Mouse (Mus musculus) thymus, postnatal 10 days (tissue): Measurements from ENCODE around the gene Slc12a8.

ENCODE experiments used
- DNase-seq, 2 experiments: peaks; one replicate each; pipeline ENCODE4 v3.0.0; 2021; ENCODE audit warnings: low spot score in 2 of 2

Gene Slc12a8

DNA sequence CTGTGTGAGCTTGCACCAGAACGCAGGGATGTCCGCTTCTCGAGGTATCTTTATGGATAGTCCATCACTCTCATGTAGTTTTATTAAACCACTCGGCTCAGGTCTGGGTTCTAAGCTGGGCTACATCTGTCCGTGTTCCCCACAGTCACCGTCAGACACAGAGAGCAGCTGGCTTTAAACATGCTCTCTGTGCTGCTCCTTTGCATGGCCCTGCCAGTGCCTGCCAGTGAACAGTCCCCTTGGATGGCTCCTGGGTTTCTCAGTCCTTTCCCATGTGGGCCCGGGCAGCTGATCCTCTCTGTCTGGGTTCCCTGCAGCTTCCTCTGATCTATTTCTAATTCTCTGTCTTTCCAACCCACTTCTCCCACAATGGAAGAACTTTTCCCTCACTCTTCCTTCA lies 93.3 kb downstream of the Slc12a8 start:
- no peak for DNase-seq

DNA sequence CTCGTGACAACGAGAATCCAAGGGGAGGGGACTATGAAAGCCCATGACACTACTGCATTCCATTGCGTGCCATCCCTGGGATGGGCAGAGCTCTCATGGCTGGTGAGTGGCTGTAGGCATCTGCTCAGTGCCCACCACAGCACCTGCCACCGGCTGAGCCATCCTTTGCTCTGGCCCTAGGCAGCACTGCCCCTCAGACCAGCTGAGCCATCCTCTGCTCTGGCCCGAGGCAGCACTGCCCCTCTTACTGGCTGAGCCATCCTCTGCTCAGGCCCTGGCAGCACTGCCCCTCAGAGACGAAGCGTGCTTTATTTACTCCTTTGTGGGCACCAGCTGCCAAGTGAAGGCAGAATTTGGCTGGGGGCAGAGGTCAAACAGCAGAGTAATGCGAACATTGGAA lies 94.2 kb downstream of the Slc12a8 start:
- DNase-seq, result no peak

DNA sequence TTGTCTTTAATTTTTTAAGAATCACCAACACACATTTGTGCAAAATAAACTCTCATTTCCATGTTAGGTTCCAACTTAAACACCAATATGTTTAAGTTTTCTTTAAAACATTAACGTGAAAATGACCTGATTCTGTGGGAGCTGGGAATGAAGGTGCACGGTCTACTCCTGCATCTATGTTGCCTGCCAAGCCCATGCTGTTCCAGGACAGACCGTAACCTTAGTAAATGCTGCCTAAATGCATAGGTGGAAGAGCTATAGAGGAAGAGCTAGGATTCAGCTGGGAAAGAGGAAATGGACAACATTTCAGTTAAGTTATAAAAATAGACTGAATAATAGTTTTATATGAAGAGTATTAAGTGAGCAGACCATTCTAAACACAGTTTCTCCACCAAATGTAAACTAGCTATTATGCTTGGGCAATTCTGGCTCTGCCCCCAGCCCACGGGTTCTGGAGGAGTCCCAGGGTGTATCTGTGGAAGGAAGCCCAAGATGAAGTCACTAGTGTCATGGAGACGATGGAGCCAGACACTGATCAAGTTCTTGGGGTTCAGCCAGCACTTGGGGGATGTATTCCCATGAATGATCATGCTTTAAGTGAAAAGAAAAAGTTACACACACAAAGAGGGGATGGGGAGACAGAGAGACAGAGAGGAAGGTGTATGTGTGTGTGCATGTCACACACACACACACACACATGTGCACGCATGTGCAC lies 95.1 kb downstream of the Slc12a8 start:
- DNase-seq, result no peak

DNA sequence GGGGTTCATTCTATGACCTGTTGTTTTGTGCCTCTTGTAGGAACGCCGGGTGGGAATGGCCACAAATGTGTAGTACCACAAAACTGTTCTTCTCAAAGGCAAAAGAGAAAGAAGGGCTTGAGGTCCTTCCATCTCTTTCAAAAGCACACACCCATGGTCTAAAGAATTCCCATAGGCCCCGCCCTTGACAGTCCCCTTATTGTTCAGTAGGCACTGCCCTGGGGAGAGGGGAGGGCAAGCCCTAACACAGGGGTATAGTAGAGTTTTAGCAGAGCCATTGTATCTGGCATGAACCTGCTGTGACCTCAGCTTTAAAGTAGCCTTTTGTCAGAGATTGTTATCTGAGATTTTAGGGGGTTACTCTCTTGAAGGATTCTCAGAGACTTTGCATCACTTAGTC lies 98.9 kb downstream of the Slc12a8 start:
- DNase-seq, result no peak

DNA sequence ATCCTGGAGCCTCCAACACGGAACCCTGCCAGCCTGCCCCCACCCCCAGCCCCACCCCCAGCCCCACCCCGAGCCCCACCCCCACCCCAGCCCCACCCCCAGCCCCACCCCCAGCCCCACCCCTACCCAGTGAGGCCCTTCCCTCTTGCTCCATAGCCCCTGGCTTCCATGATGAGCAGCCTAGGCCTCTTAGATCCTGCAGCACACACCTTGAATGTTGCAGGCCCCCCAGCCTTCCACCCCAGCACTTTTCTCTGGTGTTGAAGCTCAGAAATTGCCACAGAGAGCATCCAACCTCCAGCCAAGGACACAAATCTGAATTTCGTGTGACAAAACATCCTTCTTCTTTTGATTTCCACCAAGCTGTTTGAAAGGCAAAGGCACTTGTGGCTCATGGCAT lies 104.7 kb downstream of the Slc12a8 start:
- no peak for DNase-seq

DNA sequence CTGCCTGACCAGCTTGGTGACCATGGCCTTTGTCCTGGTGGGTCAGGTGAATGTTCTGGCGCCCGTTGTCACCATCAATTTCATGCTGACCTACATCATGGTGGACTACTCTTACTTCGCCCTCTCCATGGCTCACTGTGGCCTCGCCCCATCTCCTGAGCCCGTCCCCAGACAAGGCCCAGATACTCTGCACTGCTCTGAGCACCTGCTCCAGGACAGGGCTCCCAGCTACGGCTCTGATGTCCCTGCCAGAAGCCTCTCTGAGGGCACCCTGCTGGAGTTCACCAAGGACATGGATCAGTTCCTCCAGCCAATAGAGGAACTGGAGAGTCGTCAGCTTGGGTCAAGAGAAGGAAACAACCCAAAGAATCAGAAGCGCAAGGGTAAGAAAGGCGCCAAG lies 107.5 kb downstream of the Slc12a8 start:
- no peak for DNase-seq

DNA sequence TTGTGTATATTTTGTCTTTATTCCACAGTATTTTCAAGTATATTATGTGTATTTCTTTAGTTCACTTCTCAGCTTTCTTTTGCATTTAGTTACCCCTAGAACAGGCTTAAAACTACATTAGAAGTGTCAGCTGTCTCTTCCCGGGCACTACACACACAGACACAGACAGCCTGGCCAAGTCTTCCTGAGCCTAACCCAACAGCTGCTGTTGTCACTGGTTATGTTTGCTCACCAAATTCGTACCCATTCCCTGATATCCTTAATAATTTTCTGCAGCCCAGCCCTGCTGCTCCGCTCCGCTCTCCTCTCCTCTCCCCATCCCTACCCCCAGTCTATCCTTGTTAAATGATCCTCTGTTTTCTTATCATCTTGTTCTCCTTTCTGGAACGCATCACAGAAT lies 112.4 kb downstream of the Slc12a8 start:
- DNase-seq, result no peak

DNA sequence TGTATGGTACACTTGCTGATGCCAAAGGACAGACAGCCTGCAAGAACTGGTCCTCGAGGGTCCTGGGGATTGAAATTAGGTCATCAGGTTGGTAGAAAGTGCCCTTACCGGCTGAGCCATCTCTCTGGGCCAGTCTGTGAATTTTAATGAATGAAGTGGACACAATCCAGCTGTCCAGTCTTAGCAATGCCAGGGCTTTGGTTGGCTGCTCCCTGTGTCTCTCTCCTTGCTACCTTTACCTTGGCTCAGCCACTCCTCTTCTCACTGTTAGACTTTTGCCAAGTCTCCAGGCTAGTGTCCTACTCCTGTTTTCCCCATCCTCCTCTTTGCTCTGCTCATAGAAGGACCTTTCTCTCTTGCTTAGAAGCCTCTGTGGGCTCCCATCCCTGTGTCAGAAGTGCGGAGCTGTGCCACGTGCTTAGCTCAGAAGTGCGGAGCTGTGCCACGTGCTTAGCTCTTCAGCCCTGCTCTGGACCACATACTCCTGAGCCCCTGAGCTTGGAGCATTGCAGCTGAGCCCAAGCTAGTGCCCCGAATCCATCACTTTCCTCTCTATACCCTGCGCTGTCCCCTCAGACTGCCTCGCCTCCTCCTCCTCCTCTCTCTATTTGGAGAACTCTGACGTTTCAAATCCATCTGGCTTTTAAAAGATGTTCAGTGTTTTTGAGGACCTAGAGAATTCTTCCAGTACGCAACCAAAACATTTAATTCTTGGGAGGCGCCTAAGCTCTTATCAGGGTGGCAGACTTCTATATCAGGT lies 118.9 kb downstream of the Slc12a8 start:
- DNase-seq, result no peak

DNA sequence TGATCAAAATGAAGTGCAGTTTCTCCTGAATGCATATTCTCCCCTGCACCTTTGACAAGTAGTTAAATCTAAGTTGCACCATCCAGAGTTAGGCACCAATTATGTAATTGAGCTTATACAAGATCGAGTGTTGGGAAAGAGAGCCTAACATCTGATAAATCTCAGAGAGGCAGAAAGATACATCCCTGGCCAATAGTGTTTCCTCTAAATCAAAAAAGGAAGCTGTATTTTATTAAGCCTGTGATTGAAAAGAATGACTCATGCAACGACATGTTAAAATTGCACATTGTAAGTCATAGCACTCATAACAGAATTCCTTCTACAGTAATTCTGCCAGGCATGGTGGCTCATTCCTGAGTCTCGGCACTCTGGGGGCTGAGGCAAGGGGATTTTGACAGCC lies 124.7 kb downstream of the Slc12a8 start:
- DNase-seq, result no peak

DNA sequence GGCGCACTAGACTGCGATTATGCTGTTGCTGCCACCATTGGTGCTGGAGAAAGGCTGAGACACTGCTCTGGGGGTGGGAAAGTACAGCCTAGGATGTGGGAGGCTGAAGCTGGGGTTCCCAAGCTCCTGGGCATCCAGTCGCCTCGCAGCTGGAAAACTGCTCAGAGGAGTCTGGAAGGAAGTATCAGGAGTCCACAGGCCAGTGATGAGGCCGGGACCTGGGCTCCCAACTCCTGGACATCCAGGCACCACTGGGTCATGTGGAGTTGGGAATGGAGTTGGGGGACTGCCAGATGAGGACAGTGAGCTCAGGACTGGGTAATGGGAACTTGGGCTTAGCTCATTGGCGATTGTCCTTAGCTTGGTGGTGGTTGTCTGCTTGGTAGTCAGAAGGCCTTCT lies 136.0 kb downstream of the Slc12a8 start:
- DNase-seq, result no peak

DNA sequence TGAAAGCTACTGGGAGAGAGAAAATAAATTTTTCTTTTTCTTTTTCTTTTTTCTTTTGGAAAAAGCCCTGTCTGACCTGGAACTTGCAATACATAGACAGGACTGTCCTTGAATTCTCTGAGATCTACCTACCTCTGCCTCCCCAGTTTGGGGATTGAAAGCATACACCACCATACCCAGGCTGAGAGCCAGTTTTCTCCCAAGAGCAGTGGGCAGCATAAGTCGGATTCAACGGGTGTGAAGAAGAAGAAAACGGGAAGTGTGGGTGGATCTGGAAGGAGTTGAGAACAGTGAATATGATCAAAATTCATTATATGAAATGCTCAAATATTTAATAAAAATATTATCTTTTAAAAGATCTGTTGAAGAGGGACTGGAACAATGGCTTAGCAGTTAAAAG lies 138.3 kb downstream of the Slc12a8 start:
- no peak for DNase-seq

DNA sequence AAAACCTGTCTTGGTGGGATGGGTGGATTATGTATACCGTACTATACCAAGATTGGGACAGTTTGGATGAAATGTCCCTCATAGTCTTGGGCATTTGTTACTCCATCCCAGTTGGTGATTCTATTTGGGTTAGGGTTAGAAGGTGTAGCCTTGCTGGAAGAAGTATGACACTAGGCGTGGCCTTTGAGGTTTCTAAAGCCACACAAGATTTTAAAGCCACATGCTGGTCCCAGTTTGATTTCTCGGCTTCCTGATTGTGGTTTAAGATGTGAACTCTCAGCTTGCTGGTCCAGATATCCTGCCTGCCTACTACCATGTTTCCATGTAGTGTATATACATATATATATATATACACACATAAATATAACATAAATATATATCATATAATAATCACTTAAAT lies 140.1 kb downstream of the Slc12a8 start:
- no peak for DNase-seq

DNA sequence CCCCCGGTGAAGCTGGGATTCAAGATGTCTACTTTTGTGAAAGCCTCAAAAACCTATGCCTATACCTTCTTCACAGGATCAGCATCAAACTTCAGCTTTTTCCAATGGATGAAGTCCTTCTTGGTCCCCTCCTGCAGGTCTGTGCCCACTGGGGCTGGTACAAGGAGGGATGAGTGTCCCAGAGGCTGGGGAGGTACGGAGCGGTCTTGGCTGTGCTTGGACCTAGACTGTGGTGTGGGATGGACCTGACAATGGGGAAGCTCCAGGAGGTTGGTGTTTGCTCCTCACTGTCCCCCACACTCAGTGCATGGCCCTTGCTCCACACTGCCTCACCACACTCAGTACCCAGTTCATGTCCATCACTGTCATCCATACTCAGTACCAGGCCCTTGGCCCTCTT lies 141.0 kb downstream of the Slc12a8 start:
- DNase-seq, result no peak

DNA sequence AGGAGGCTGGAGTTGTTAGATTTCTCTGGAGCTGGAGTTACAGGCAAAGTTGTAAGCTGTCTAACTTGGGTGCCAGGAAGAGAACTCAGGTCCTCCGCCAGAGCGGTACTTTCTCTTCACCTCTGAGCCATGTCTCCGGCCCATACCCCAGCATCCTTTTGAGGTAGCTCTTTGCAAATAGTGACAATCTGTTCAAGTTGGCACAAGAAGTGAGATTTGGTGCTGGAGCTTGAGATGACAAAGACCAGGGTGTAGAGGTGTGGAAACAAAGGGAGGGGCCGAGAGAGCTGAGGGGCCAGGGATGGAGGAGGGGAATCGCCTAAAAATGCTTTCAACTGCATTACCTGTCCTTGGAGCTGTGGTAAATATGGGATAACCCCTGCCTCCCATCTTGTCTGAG lies 142.4 kb downstream of the Slc12a8 start:
- no peak for DNase-seq

DNA sequence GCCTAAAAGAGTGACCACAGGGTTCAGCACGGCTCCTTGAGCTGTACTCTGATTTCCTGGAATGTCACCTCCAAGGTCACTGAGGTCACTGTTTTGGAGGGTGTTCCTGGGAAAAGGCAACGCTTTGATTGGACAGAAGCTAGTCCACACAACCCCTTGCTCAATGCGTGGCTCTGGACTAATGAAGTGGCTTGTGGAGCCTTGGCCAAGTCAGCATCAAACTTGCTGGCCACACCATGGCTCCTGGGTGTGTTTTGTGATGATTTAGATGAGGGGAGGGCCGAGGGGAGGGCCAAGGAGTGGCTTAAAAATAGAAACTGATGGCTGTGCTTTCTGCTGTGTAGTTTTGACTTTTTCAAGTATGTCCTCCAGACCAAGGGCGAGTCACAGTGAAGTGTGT lies 143.0 kb downstream of the Slc12a8 start:
- no peak for DNase-seq

DNA sequence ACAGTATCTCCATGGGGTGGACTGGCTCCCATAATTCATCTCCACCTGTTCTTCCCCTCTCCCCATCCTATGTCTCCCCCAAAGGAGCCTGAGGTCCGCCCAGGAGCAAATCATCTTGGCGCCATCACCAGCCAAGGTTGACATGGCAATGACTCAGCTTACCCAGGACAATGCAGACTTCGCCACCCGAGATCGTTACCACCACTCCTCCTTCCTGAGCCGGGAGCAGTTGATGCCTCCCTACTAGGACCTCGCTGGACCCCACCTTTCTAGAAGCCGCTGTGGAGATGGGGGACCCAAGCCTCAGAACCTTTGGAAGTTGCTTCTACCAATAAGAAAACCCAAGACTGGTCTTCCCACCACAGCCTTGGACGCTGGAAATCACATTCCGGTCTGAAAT lies 145.7 kb downstream of the Slc12a8 start:
- no peak for DNase-seq

DNA sequence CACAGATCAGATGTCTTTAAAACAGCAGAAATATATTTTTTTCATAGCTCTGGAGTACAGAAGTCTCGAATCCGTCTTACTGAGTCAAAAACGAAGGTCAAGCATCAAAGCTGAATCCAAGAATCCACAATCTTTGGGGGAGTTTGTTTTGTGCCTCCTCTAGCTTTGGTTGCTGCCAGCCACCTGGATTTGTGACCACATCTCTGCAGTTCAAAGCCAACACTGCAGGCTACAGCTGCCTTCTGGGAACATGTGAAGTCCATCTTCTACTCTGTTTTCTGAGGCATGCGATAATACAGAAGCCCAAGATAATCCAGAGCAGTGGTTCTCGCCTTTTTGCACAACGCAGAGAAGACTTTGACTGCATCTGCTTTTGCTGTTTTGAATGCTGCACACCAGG lies 149.1 kb downstream of the Slc12a8 start:
- DNase-seq, result no peak

DNA sequence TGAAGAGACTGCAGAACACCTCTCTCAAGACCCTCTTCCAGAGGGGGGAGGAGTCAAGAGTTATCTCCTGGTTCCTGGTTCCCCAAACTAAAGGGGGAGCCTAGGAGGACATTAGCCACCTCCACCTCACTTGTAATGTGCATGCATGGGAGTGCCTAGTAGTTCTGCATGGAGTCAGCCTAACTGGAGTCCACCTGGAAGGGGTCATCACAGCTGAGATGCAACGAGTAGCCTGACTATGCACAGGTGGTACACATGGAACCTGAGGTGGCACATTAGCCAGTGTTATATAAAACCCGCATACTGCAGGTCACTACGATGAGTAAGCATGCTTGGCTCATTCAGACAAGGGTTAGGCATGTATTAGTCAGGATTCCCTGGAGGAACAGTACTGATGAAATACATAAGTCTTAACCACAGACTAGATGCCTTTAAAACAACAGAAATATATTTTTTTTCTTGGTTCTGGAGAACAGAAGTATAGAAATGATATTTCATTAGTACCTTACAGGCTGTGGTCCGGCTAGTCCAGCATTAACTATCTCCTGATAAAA lies 149.9 kb downstream of the Slc12a8 start:
- no peak for DNase-seq

DNA sequence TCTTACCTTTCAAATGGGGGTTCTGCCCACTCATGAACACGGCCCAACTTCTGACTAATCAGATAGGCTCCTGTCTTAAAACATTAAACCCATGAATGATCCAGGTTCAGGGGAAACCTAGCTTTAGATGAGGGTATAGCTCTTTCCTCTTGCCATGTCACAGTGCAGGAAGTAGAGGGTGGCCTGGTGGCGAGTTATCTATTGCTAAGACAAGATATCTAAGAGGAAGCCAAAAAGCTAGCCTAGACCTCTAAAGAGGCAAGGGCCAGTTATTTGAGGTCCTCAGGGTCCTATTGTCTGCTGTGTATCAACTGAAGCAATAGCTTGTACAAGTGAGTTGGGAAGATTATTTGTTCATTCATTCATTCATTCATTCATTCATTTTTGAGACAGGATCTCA lies 151.3 kb downstream of the Slc12a8 start:
- no peak for DNase-seq

DNA sequence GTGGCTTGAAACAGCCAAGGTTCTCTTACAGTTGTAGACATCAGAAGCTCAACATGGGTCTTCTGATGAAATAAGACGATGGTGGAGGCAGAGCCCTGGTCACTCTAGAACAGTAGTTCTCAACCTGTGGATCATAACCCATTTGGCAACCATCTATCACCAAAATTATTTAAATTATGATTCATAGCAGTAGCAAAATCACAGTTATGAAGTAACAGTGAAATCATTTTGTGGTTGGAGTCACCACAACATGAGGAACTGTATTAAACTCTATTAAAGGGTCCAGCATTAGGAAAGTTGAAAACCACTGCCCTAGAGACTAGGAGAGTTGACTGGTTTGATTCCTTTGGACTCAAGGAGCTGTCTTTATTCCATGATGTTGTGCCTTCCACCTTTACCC lies 151.9 kb downstream of the Slc12a8 start:
- DNase-seq, result no peak

DNA sequence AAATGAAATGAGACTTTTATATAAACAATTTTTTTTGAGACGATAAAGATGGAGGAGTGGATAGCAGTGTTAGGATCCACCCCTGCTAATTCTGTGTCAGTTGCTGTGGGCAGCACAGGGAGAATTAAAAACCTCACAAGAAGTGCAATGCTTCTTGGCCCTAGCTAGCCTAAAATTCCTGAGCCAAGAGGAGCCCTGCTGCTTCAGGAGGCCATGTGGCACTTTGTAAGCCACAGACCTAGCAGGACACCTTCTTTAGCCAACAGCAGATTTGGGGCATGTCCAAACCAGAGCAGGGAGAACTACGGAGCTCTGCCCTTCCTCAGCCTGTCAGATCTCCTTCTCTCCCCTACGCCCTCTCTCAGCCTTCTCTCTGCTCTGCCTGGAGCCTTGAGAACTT lies 153.2 kb downstream of the Slc12a8 start:
- DNase-seq, result no peak

DNA sequence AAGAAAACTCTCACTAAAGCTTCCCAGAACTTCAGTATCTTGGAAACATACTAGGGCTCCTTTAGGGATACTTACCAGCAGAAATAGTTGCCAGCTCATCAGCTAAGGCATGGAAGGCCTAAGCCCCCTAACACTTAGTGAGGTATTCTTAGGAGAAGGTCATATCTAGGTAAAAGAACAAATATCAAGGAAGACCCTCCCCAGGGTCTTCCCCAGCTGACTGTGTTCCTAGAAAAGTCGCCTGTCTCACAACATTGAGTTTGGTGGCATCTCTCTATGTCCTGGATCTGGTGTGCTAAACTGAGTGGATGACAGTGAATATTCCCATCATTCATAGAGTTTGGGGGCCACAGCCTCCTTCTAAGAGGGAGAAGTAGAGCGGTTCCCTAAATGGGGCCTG lies 153.8 kb downstream of the Slc12a8 start:
- DNase-seq, result no peak

DNA sequence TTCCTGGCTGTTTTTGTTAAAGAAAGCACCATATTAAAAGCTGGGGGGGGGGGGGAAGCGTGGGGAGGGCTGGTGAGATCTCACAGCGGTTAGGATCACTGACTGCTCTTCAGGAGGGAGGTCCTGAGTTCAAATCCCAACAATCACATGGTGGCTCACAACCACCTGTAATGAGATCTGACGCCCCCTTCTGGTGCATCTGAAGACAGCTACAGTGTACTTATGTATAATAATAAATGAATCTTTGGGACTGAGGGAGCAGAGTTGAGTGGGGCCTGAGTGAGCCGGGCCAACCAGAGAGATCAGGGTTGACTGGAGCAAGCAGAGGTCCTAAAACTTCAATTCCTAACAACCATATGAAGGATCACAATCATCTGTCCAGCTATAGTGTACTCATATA lies 155.1 kb downstream of the Slc12a8 start:
- DNase-seq, result no peak
